Mouse (Mus musculus): ENCODE data around the gene Gm3095.
"Not testable (repeated sequence)": the region's sequence is repeated elsewhere in the genome, so short reads cannot be mapped to it uniquely, and the experiment has no call there.

Gm3095 gene

DNA sequence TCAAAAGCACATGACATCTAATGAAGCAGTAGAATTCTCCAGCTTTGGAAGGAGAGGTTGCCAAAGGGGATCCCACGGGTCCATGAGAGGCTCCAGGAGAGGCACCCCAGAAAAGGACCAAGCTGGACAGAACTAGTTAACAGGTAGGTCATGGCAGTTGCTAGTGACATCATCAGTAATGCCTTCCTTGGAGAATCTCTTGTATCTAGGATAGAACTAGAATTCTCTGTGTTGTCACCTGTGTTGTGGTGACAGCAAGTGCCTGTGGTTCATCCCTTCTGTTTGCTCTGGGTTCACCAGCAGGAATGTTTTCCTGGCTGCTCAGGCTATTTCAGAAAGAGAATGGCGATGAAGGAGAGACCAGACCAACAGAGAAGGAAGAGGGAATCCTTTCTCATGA is at the start of gene Gm3095:
TSS of gene Gm3095 (plus strand) at position 301 of the 400 bp plus-strand sequence.
- not testable (repeated sequence) for DNase-seq (ENCODE audit: low read depth, low spot score)

DNA sequence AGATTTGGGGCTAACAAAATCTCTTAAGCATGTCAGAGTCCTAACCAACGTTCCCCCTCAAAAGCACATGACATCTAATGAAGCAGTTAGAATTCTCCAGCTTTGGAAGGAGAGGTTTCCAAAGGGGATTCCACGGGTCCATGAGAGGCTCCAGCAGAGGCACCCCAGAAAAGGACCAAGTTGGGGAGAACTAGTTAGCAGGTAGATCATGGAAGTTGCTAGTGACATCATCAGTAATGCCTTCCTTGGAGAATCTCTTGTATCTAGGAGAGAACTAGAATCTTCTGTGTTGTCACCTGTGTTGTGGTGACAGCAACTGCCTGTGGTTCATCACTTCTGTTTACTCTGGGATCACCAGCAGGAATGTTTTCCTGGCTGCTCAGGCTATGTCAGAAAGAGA is 31.9 kb upstream of the Gm3095 start, which contains the start of gene Gm3029:
TSS of gene Gm3029 (plus strand) at position 301 of the 400 bp plus-strand sequence.
- not testable (repeated sequence) for DNase-seq (ENCODE audit: low read depth, low spot score)

GRCm38 (mm10) chr14:3998094-3998493 is 34.7 kb downstream of the Gm3095 start, which contains the start of gene Gm3099:
Gm3099 (plus strand) TSS chr14:3998394.
- not testable (repeated sequence) for DNase-seq (ENCODE audit: low read depth, low spot score)

Measured in CD4-positive, CD25-positive, alpha-beta regulatory T cell, adult 2 months (primary cell).